Mouse (Mus musculus) liver, adult (tissue): ENCODE results near the gene Il1rn.

Source experiments
- GATA4 ChIP-seq: IDR thresholded peaks from 2 replicates; pipeline ENCODE4 v1.6.1; 2014; ENCODE audit warnings: mild to moderate bottlenecking, low read length; ENCODE audit not compliant: insufficient replicate concordance

Gene Il1rn

GRCm38 (mm10) chr2:24366214-24366975 is 29.7 kb downstream of the Il1rn start:
- no peak for TF ChIP-seq GATA4

DNA sequence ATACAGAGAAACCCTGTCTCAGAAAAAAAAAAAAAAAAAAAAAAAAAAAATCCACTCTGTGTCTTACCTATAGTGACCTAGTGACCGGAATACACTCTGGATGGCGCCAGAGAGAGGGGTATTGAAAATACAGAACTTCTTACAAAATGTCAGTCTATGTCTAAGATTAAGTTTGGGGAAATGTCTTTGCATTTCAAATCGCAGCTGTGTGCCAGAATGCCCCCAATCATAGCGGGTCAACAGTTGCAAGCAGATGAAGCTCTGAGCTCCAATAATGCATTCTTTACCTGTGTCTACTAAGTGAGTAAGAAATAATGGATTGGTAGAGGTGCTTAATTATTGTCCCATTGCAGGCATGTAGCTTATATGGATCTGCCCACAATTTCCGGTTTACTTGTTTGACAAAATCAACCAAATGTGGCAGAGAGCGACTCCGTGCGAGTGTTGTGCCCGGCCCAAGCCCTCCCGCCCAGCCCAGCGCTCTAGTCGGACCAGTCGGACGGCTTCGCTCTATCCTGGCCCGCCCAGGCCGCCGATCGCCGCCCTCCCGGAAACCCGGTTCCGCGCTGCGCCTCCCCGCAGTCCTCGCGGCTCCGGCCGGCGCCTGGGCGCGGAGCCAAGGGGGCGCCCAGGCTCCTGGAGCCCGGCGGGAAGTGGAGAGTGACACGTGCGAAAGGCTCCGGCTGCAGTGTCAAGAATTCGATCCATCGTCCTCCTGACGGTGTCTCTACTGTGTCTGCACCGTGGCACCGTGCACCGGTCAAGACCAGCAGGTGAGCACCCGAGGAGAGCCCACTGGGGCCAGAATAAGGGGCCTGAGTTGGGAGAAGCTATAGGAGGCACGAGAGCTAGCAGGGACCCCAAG is 30.6 kb downstream of the Il1rn start, which contains the start of gene Psd4:
TSS of gene Psd4 (plus strand) at position 551 of the 865 bp plus-strand sequence.
- TF ChIP-seq GATA4, result no peak; the same call in 1 of the 2 replicates

- TF ChIP-seq GATA4, result no peak
Measured at GRCm38 (mm10) chr2:24367895-24368261, 31.2 kb downstream of the Il1rn start.

DNA sequence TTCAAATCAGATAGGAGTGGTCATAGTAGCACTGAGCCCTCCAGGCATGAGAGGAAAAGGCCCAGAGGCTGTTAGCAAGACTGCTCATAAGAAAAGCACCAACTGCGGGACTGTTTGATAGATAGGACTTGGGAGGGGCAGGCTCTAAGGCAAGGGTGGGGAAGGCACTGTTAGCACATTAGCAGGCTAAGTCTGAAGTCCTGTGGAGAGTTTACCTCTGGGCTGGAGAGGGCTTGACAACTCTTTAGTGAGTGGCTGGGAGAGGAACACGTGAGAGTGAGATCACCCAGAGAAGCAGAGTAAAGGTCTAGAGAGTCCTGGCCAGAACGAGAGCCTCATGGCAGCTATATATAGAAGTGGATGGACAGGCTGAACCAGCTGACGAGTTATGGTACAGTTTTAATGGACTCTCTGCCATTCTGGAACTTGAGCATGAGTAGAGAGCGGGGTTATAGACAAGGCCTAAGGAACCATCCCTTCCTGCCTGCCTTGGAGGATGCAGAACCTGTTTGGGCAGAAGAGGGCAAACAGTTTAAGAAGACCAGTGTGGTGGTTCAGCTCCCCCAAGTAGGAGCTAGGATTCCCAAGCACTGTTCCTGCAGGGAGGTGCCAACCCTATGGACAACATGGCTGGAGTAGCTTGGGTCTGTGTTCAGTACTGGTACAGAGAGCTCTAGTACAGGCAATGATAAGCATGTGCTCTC is 42.2 kb downstream of the Il1rn start:
- TF ChIP-seq GATA4, result no peak

DNA sequence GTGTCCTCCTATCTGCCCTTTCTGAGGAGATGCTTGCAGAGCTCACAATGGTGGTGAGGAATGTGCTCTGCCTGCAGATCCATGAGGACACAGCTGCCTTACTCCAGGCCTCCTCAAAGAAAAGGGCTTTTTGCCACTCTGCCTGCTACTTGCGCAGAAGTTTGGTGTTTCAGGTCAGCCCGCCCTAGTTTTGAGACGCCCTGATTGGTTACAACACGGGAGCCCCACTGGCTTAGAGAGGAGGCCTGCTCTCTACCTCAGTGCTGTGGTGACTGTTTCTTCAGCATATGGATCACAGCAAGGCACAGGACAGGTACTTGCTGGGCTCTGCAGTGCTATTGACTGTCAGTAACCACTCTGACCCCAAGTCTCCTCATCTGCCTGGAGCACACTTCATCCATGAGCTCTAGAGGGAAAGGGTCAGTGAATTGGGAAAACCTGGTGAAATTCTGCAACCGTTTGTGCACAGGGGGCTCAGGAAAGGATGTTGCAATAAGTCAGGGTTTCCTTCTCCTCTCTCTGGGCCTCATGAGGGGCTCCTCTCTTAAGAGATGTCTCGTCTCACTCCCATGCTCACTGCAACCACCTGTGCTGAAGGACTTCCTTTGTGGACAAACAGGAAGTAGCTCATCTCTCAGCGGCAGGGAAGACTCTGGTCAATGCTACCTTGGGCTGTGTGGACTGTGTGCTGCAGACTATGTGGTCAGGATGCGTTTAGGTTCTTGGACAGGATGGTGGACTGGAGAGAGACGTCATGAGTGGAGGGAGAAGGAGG is 46.0 kb downstream of the Il1rn start:
- TF ChIP-seq GATA4, result no peak

DNA sequence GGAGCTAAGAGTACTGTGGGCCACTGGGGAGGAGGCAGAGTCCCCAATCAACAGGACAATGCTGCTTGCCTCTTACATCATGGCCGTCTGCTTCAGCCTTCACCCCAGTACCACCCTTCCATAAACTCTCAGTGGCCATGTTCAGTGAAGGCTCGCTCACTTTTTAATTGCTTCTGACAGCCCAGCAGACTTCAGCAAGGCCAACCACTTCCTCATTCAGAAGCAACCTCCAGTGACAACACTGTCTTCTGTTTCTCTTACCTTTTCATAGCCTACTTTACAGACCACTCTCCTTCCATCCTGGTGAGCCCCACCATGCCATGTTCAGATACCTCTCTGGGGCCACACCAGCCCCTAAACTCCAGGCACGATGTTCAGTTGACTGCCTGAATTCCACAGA is 47.0 kb downstream of the Il1rn start:
- TF ChIP-seq GATA4, result no peak

GRCm38 (mm10) chr2:24384393-24384792 is 47.7 kb downstream of the Il1rn start:
- TF ChIP-seq GATA4, result no peak

GRCm38 (mm10) chr2:24385111-24385961 is 48.7 kb downstream of the Il1rn start:
- no peak for TF ChIP-seq GATA4

GRCm38 (mm10) chr2:24386158-24386963 is 49.7 kb downstream of the Il1rn start:
- TF ChIP-seq GATA4, result no peak

GRCm38 (mm10) chr2:24386964-24387320 is 50.3 kb downstream of the Il1rn start:
- TF ChIP-seq GATA4, result no peak

- TF ChIP-seq GATA4, result no peak
Measured at GRCm38 (mm10) chr2:24387361-24388283, 51.0 kb downstream of the Il1rn start.

DNA sequence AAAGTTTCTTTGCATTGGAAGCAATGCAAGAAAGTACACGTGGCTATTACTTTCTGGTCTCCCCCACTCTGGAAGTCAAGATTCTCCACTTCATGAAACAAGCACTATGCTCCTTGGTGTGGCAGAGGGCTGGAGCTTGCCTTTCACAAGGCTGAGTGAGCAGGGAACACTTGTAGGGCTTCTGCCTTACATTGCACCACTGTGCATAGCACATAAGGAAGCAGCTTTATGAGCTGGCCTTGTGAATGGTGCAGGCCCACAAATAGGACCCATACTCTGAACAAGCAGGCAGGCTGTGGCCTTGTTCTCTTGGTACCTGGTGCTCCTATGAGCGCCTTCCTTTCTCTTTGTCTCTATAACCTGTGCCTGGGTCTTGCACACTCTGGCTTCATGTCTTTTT is 56.6 kb downstream of the Il1rn start:
- no peak for TF ChIP-seq GATA4

GRCm38 (mm10) chr2:24397115-24397514 is 60.5 kb downstream of the Il1rn start:
- TF ChIP-seq GATA4, result no peak
